In genomic region chr2:76648666-76649141, GRCm38 (mm10) we compare ENCODE assay signal across 1 mouse cellular context.
TF ChIP-seq lines count a peak whose summit lies in the region.

No protein-coding gene starts in this region.

TF ChIP-seq in CH12.LX, 34 proteins besides CTCF, POLR2A, EP300 and RAD21 (continued from another document):
- TF ChIP-seq HCFC1 (IDR thresholded peaks at IDR 0.05; ENCODE audit: low read depth, low read length): no peak
